Mouse (Mus musculus) heart, postnatal 0 days (tissue): ENCODE data around the gene Hmgcl.
"Not testable (repeated sequence)": the region's sequence is repeated elsewhere in the genome, so short reads cannot be mapped to it uniquely, and the experiment has no call there.

Source experiments
- CTCF ChIP-seq: IDR thresholded peaks from 2 replicates; pipeline ENCODE4 v1.5.1; 2016; ENCODE audit warnings: antibody characterized with exemption, control low read depth, low read depth
- EP300 ChIP-seq: IDR thresholded peaks from 2 replicates; pipeline ENCODE4 v1.6.1; 2016; ENCODE audit warnings: antibody characterized with exemption, low read depth

DNA sequence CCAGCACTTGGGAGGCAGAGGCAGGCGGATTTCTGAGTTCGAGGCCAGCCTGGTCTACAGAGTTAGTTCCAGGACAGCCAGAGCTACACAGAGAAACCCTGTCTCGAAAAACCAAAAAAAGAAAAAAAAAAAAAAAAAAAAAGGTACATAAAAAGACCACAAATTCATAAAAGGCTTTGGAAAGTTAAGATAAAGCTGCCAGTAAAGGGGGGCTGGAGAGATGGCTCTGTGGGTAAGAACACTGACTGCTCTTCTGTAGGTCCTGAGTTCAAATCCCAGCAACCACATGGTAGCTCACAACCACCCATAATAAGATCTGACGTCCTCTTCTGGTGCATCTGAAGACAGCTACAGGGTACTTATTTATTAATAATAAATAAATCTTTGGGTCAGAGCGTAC, 34.0 kb downstream of the Hmgcl start:
- TF ChIP-seq CTCF, EP300: not testable (repeated sequence)
